ENCODE assay signal across 28 mouse cellular contexts in genomic region chr9:60396096-60396495, GRCm38 (mm10).
A peak's percentile ranks its signal among the peaks of the same experiment; 100 is the strongest.
DNase-seq lines count a peak whose midpoint lies in the region; ATAC-seq and TF ChIP-seq lines count a peak whose summit lies in the region.
"Had no signal": no experiment of that assay in that cellular context is flagged by ENCODE, and none has a peak within 500 bp of the region (broad histone marks: within the 10 kb centered on the region; RNA-seq: fewer than 3 reads in every experiment).

No protein-coding gene starts in this region.

- no peaks in the 10 kb centered on the region for H3K27me3 ChIP-seq in kidney, adult 2 months (replicated peaks; ENCODE audit: control insufficient read depth, insufficient read depth, low read length)
- H3K27me3 ChIP-seq in limb, embryonic 14.5 days (ENCODE audit: control insufficient read depth, insufficient read depth, low read length): no peaks in the 10 kb centered on the region
- H3K27me3 ChIP-seq in limb, embryonic 10.5 days (ENCODE audit: low read depth, poor library complexity, severe bottlenecking): no peaks in the 10 kb centered on the region
- H3K27me3 ChIP-seq in midbrain, postnatal 0 days (ENCODE audit: insufficient read depth, low read length): no peaks in the 10 kb centered on the region
- no peaks in the 10 kb centered on the region for H3K27me3 ChIP-seq in midbrain, embryonic 16.5 days (ENCODE audit: control insufficient read depth, insufficient read depth, low read depth, low read length)
- H3K27me3 ChIP-seq: CH12.LX; embryonic facial prominence, embryonic 12.5 days; embryonic facial prominence, embryonic 15.5 days; heart, embryonic 12.5 days; heart, embryonic 15.5 days; Patski had no signal

- no peak overlapping the region for H3K27ac ChIP-seq in kidney, adult 2 months (ENCODE audit: insufficient read depth, low read depth, low read length)
- H3K27ac ChIP-seq in limb, embryonic 14.5 days (replicated peaks; ENCODE audit: low read depth, low read length): no peak overlapping the region
- no peak overlapping the region for H3K27ac ChIP-seq in limb, embryonic 10.5 days
- H3K27ac ChIP-seq in midbrain, postnatal 0 days (ENCODE audit: low read depth, low read length): no peak overlapping the region
- H3K27ac ChIP-seq in midbrain, embryonic 16.5 days (ENCODE audit: low read length): no peak overlapping the region
- H3K27ac ChIP-seq: embryonic facial prominence, embryonic 12.5 days; embryonic facial prominence, embryonic 15.5 days; heart, embryonic 15.5 days; hindbrain, embryonic 10.5 days; hindbrain, embryonic 14.5 days had no signal

- DNase-seq in kidney, adult 2 months: peak; percentile 58
- no peak for DNase-seq in kidney, postnatal 10 days
- DNase-seq in limb, embryonic 14.5 days (ENCODE audit: low spot score): peak; percentile 40
- DNase-seq in limb, embryonic 10.5 days (ENCODE audit: low spot score): no peak
- peak; percentile 37 for DNase-seq in midbrain, postnatal 0 days (ENCODE audit: low spot score)
- peak; percentile 26 for DNase-seq in brain, embryonic 14.5 days (ENCODE audit: low read depth)
- DNase-seq: adrenal gland, postnatal 10 days; adrenal gland, postnatal 36 days; B cell, adult 2 months; cerebellum, adult 11 months; cerebellum, adult 2 months; cerebellum, adult 9-11 months; cerebellum, postnatal 25 days; gastrocnemius, postnatal 25 days; heart, adult 18-20 months; heart, postnatal 10 days; heart, postnatal 36 days had no signal

- 45% methylated on average over 3 of the region's 3 CpGs for WGBS in kidney, adult 2 months
- 26% methylated on average over 3 of the region's 3 CpGs for WGBS in limb, embryonic 14.5 days
- 82% methylated on average over 3 of the region's 3 CpGs for WGBS in limb, embryonic 10.5 days
- WGBS in midbrain, postnatal 0 days: 56% methylated on average over 3 of the region's 3 CpGs
- 63% methylated on average over 3 of the region's 3 CpGs for WGBS in midbrain, embryonic 16.5 days

- no peak overlapping the region for H3K9ac ChIP-seq in limb, embryonic 14.5 days (ENCODE audit: low read depth, low read length, severe bottlenecking)
- H3K9ac ChIP-seq in midbrain, postnatal 0 days (replicated peaks; ENCODE audit: low read length, poor library complexity, severe bottlenecking): no peak overlapping the region
- no peak overlapping the region for H3K9ac ChIP-seq in midbrain, embryonic 16.5 days (ENCODE audit: low read depth, low read length)
- H3K9ac ChIP-seq: embryonic facial prominence, embryonic 12.5 days; embryonic facial prominence, embryonic 15.5 days; heart, embryonic 12.5 days; heart, embryonic 15.5 days; hindbrain, embryonic 14.5 days had no signal

- H3K9me3 ChIP-seq in limb, embryonic 14.5 days (ENCODE audit: control insufficient read depth, low read length): no peaks in the 10 kb centered on the region
- no peaks in the 10 kb centered on the region for H3K9me3 ChIP-seq in limb, embryonic 10.5 days (replicated peaks)
- no peaks in the 10 kb centered on the region for H3K9me3 ChIP-seq in midbrain, postnatal 0 days (ENCODE audit: low read length)
- no peaks in the 10 kb centered on the region for H3K9me3 ChIP-seq in midbrain, embryonic 16.5 days (replicated peaks; ENCODE audit: control insufficient read depth, low read length, poor library complexity, severe bottlenecking)
- H3K9me3 ChIP-seq: embryonic facial prominence, embryonic 12.5 days; embryonic facial prominence, embryonic 15.5 days; G1E; heart, embryonic 12.5 days; heart, embryonic 15.5 days; hindbrain, embryonic 10.5 days had no signal

- no peaks in the 10 kb centered on the region for H3K36me3 ChIP-seq in kidney, adult 2 months (ENCODE audit: control insufficient read depth, insufficient read depth, low read length)
- no peaks in the 10 kb centered on the region for H3K36me3 ChIP-seq in limb, embryonic 14.5 days (ENCODE audit: control insufficient read depth, insufficient read depth, low read length)
- 0 out of 2 replicates have a peak, but pooled peaks cover 4% of the 10 kb centered on the region for H3K36me3 ChIP-seq in limb, embryonic 10.5 days
- no peaks in the 10 kb centered on the region for H3K36me3 ChIP-seq in midbrain, postnatal 0 days (ENCODE audit: insufficient read depth, low read length)
- no peaks in the 10 kb centered on the region for H3K36me3 ChIP-seq in midbrain, embryonic 16.5 days (ENCODE audit: control insufficient read depth, insufficient read depth, low read length)
- H3K36me3 ChIP-seq: embryonic facial prominence, embryonic 12.5 days; embryonic facial prominence, embryonic 15.5 days; heart, embryonic 15.5 days; hindbrain, embryonic 10.5 days had no signal

- ATAC-seq in limb, embryonic 14.5 days (ENCODE audit: low FRiP score, low read depth): peak; percentile 34; the same call in 1 of the 2 replicates
- ATAC-seq in midbrain, postnatal 0 days (ENCODE audit: low FRiP score): no peak
- no peak for ATAC-seq in midbrain, embryonic 16.5 days
- ATAC-seq: forebrain, embryonic 14.5 days; Patski had no signal

- H3K4me3 ChIP-seq in kidney, adult 2 months (ENCODE audit: insufficient read depth, low read depth, low read length): no peak overlapping the region
- H3K4me3 ChIP-seq in limb, embryonic 14.5 days (replicated peaks; ENCODE audit: low read length): no peak overlapping the region
- no peak overlapping the region for H3K4me3 ChIP-seq in limb, embryonic 10.5 days
- no peak overlapping the region for H3K4me3 ChIP-seq in midbrain, postnatal 0 days (ENCODE audit: low read depth, low read length)
- H3K4me3 ChIP-seq in midbrain, embryonic 16.5 days (ENCODE audit: low read depth, low read length): no peak overlapping the region
- H3K4me3 ChIP-seq: embryonic facial prominence, embryonic 12.5 days; embryonic facial prominence, embryonic 15.5 days; heart, embryonic 12.5 days; heart, embryonic 15.5 days; hindbrain, embryonic 10.5 days had no signal

- H3K4me2 ChIP-seq in limb, embryonic 14.5 days (replicated peaks; ENCODE audit: low read depth, low read length, severe bottlenecking): no peak overlapping the region
- H3K4me2 ChIP-seq in midbrain, postnatal 0 days (ENCODE audit: low read depth, low read length, poor library complexity, severe bottlenecking): no peak overlapping the region
- no peak overlapping the region for H3K4me2 ChIP-seq in midbrain, embryonic 16.5 days (ENCODE audit: low read length)
- H3K4me2 ChIP-seq: embryonic facial prominence, embryonic 12.5 days; embryonic facial prominence, embryonic 15.5 days; heart, embryonic 12.5 days; heart, embryonic 15.5 days; hindbrain, embryonic 14.5 days had no signal

- TF ChIP-seq CTCF in kidney, adult 2 months (conservative IDR thresholded peaks at IDR 0.05; ENCODE audit: insufficient read depth, insufficient read length, low read depth, low read length): no peak
- TF ChIP-seq CTCF in midbrain, postnatal 0 days (IDR thresholded peaks at IDR 0.05): no peak
- no peak for TF ChIP-seq CTCF in brain, embryonic 14.5 days (IDR thresholded peaks at IDR 0.05; ENCODE audit: borderline replicate concordance, extremely low read depth, insufficient read depth, insufficient read length)

- H3K4me1 ChIP-seq in kidney, adult 2 months (ENCODE audit: control insufficient read depth, insufficient read depth, low read length): no peaks in the 10 kb centered on the region
- 0 out of 2 replicates have a peak, but pooled peaks cover 12% of the 10 kb centered on the region for H3K4me1 ChIP-seq in limb, embryonic 14.5 days (ENCODE audit: control insufficient read depth, insufficient read depth, low read length)
- peaks cover 28% of the 10 kb centered on the region for H3K4me1 ChIP-seq in limb, embryonic 10.5 days
- H3K4me1 ChIP-seq in midbrain, postnatal 0 days (ENCODE audit: insufficient read depth, low read length): no peaks in the 10 kb centered on the region
- no peaks in the 10 kb centered on the region for H3K4me1 ChIP-seq in midbrain, embryonic 16.5 days (ENCODE audit: control insufficient read depth, insufficient read depth, low read length)
- H3K4me1 ChIP-seq: heart, embryonic 15.5 days had no signal

- TF ChIP-seq POLR2A in kidney, adult 2 months (IDR thresholded peaks at IDR 0.05; ENCODE audit: low read depth, low read length): no peak
- TF ChIP-seq POLR2A in limb, embryonic 14.5 days (IDR thresholded peaks at IDR 0.05; ENCODE audit: borderline replicate concordance, extremely low read depth, insufficient read depth, insufficient read length): no peak
- TF ChIP-seq POLR2A in brain, embryonic 14.5 days (IDR thresholded peaks at IDR 0.05; ENCODE audit: borderline replicate concordance, extremely low read depth, insufficient read depth, insufficient read length, poor library complexity, severe bottlenecking): no peak

Comparison
In these comparisons a context has a peak if more than half of its experiments do, and no peak if none do; other contexts are left out.
1. DNase-seq: peak in kidney, adult 2 months (single experiment), limb, embryonic 14.5 days (single experiment), midbrain, postnatal 0 days (single experiment) and brain, embryonic 14.5 days (single experiment); none in kidney, postnatal 10 days (single experiment) and limb, embryonic 10.5 days (single experiment).